In genomic region chr12:105806205-105806604, GRCm38 (mm10) we compare ENCODE assay signal across 30 mouse cellular contexts.
"Had no signal": no experiment of that assay in that cellular context is flagged by ENCODE, and none has a peak within 500 bp of the region (broad histone marks: within the 10 kb centered on the region; RNA-seq: fewer than 3 reads in every experiment).

No protein-coding gene starts in this region.

- H3K4me3 ChIP-seq: limb, embryonic 10.5 days; limb, embryonic 12.5 days; limb, embryonic 13.5 days; limb, embryonic 15.5 days; liver, embryonic 13.5 days; liver, embryonic 15.5 days; lung, embryonic 15.5 days; megakaryocyte, embryonic 14.5 days; midbrain, embryonic 10.5 days; midbrain, embryonic 12.5 days; midbrain, embryonic 13.5 days; midbrain, embryonic 15.5 days; myocyte; neural tube, embryonic 12.5 days had no signal

- H3K4me2 ChIP-seq: limb, embryonic 12.5 days; limb, embryonic 13.5 days; limb, embryonic 15.5 days; liver, embryonic 11.5 days; liver, embryonic 13.5 days; liver, embryonic 15.5 days; lung, embryonic 14.5 days; lung, embryonic 15.5 days; midbrain, embryonic 11.5 days; midbrain, embryonic 12.5 days; midbrain, embryonic 13.5 days; midbrain, embryonic 15.5 days; neural tube, embryonic 12.5 days had no signal

- H3K27ac ChIP-seq: limb, embryonic 10.5 days; limb, embryonic 12.5 days; limb, embryonic 13.5 days; limb, embryonic 15.5 days; liver, embryonic 13.5 days; liver, embryonic 14.5 days; liver, embryonic 15.5 days; lung, embryonic 15.5 days; macrophage; midbrain, embryonic 10.5 days; midbrain, embryonic 12.5 days; midbrain, embryonic 13.5 days; midbrain, embryonic 15.5 days; neural tube, embryonic 12.5 days had no signal

- H3K9ac ChIP-seq: limb, embryonic 12.5 days; limb, embryonic 13.5 days; limb, embryonic 15.5 days; liver, embryonic 13.5 days; liver, embryonic 14.5 days; liver, embryonic 15.5 days; lung, embryonic 14.5 days; lung, embryonic 15.5 days; midbrain, embryonic 12.5 days; midbrain, embryonic 13.5 days; midbrain, embryonic 15.5 days; neural tube, embryonic 12.5 days had no signal

- DNase-seq: left cerebral cortex, postnatal 4 days; liver; liver, embryonic 13.5 days; lung, adult 18-20 months; lung, adult 2 months; lung, embryonic 14.5 days; lung, postnatal 10 days; lung, postnatal 14 days; lung, postnatal 36 days; lung, postnatal 4 days; midbrain, embryonic 14.5 days had no signal

- H3K9me3 ChIP-seq: limb, embryonic 10.5 days; limb, embryonic 12.5 days; limb, embryonic 13.5 days; limb, embryonic 15.5 days; liver, embryonic 13.5 days; liver, embryonic 15.5 days; lung, embryonic 15.5 days; megakaryocyte, embryonic 14.5 days; midbrain, embryonic 10.5 days; midbrain, embryonic 12.5 days; midbrain, embryonic 13.5 days; midbrain, embryonic 15.5 days; neural tube, embryonic 12.5 days had no signal

- H3K27me3 ChIP-seq: limb, embryonic 12.5 days; limb, embryonic 13.5 days; limb, embryonic 15.5 days; liver, embryonic 13.5 days; liver, embryonic 15.5 days; lung, embryonic 15.5 days; megakaryocyte, embryonic 14.5 days; midbrain, embryonic 12.5 days; midbrain, embryonic 13.5 days; midbrain, embryonic 15.5 days; neural tube, embryonic 12.5 days had no signal

- ATAC-seq: lung, postnatal 0 days; midbrain, embryonic 13.5 days; midbrain, embryonic 15.5 days; midbrain, embryonic 16.5 days had no signal

- H3K4me1 ChIP-seq: limb, embryonic 10.5 days; limb, embryonic 12.5 days; limb, embryonic 13.5 days; limb, embryonic 15.5 days; lung, embryonic 15.5 days; midbrain, embryonic 10.5 days; midbrain, embryonic 12.5 days; midbrain, embryonic 13.5 days; midbrain, embryonic 15.5 days; neural tube, embryonic 12.5 days had no signal
